Mouse (Mus musculus): Measurements from ENCODE around the gene Fbxo5. TPM values are rescaled to one million over a fixed set of nuclear protein-coding genes. Genes with fewer than 3 reads are reported as not detected.
A peak's percentile ranks its signal among the peaks of the same experiment; 100 is the strongest.

Fbxo5 gene
- polyA plus RNA-seq, 1 experiment from 2014 or later: 95.6 TPM

- H3K9me3 ChIP-seq (replicated peaks): no peaks in the 10 kb centered on the region
- H3K4me3 ChIP-seq: no peak overlapping the region
- no peaks in the 10 kb centered on the region for H3K27me3 ChIP-seq (replicated peaks)
- peak overlapping the region; percentile 91 for H3K4me2 ChIP-seq
- ATAC-seq: no peak
- peaks cover 30% of the 10 kb centered on the region for H3K36me3 ChIP-seq
- H3K9ac ChIP-seq: peak overlapping the region; percentile 95
- peaks cover 39% of the 10 kb centered on the region for H3K4me1 ChIP-seq
- WGBS (ENCODE audit: insufficient replicate concordance): 35% methylated on average over 4 of the region's 4 CpGs
- peak overlapping the region; percentile 94 for H3K27ac ChIP-seq
These were observed 1.6 kb upstream of the Fbxo5 start for GRCm38 (mm10) chr10:5806996-5807395.

GRCm38 (mm10) chr10:5806416-5806815 is 1.0 kb upstream of the Fbxo5 start:
- Histone ChIP-seq H3K27me3 (replicated peaks) (no peaks in the 10 kb centered on the region), H3K27ac (peak overlapping the region; percentile 94), H3K9ac (peak overlapping the region; percentile 95), H3K4me1 (peaks cover 45% of the 10 kb centered on the region), H3K4me3 (peak overlapping the region; percentile 98), H3K36me3 (peaks cover 30% of the 10 kb centered on the region), H3K9me3 (replicated peaks) (no peaks in the 10 kb centered on the region), H3K4me2 (peak overlapping the region; percentile 91)
- 7% methylated on average over 8 of the region's 8 CpGs for WGBS (ENCODE audit: insufficient replicate concordance)
- no peak for ATAC-seq

- Histone ChIP-seq H3K36me3 (peaks cover 32% of the 10 kb centered on the region), H3K9me3 (replicated peaks) (no peaks in the 10 kb centered on the region), H3K4me1 (peaks cover 51% of the 10 kb centered on the region), H3K4me2 (peak overlapping the region; percentile 91), H3K27me3 (replicated peaks) (no peaks in the 10 kb centered on the region), H3K27ac (peak overlapping the region; percentile 94), H3K4me3 (peak overlapping the region; percentile 98), H3K9ac (peak overlapping the region; percentile 95)
- WGBS (ENCODE audit: insufficient replicate concordance): under 1% methylated on average over 43 of the region's 43 CpGs
- peak; percentile 90 for ATAC-seq
These were observed 419 bp upstream of the Fbxo5 start for GRCm38 (mm10) chr10:5805731-5806307.

- peaks cover 55% of the 10 kb centered on the region for H3K4me1 ChIP-seq
- H3K9ac ChIP-seq: peak overlapping the region; percentile 95
- H3K4me2 ChIP-seq: peak overlapping the region; percentile 91
- ATAC-seq: peak; percentile 16
- no peaks in the 10 kb centered on the region for H3K27me3 ChIP-seq (replicated peaks)
- peak overlapping the region; percentile 98 for H3K27ac ChIP-seq
- under 1% methylated on average over 24 of the region's 24 CpGs for WGBS (ENCODE audit: insufficient replicate concordance)
- H3K9me3 ChIP-seq (replicated peaks): no peaks in the 10 kb centered on the region
- H3K4me3 ChIP-seq: peak overlapping the region; percentile 98
- peaks cover 43% of the 10 kb centered on the region for H3K36me3 ChIP-seq
These were observed 676 bp downstream of the Fbxo5 start for GRCm38 (mm10) chr10:5804691-5805156.

GRCm38 (mm10) chr10:5803739-5804138 is 1.7 kb downstream of the Fbxo5 start:
- peaks cover 55% of the 10 kb centered on the region for H3K4me1 ChIP-seq
- peak overlapping the region; percentile 68 for H3K27ac ChIP-seq
- ATAC-seq: no peak
- no peaks in the 10 kb centered on the region for H3K27me3 ChIP-seq (replicated peaks)
- H3K36me3 ChIP-seq: peaks cover 51% of the 10 kb centered on the region
- H3K4me3 ChIP-seq: peak overlapping the region; percentile 98
- H3K4me2 ChIP-seq: peak overlapping the region; percentile 91
- 8% methylated on average over 1 of the region's 1 CpGs for WGBS (ENCODE audit: insufficient replicate concordance)
- H3K9ac ChIP-seq: peak overlapping the region; percentile 95
- no peaks in the 10 kb centered on the region for H3K9me3 ChIP-seq (replicated peaks)

GRCm38 (mm10) chr10:5802866-5803265 is 2.5 kb downstream of the Fbxo5 start:
- Histone ChIP-seq H3K9ac (peak overlapping the region; percentile 95), H3K27ac (peak overlapping the region; percentile 68; the same call in 1 of the 2 replicates), H3K4me3 (peak overlapping the region; percentile 98), H3K4me1 (peaks cover 53% of the 10 kb centered on the region), H3K9me3 (replicated peaks) (no peaks in the 10 kb centered on the region), H3K27me3 (replicated peaks) (no peaks in the 10 kb centered on the region), H3K4me2 (peak overlapping the region; percentile 91), H3K36me3 (peaks cover 60% of the 10 kb centered on the region)
- ATAC-seq: no peak
- 29% methylated on average over 6 of the region's 6 CpGs for WGBS (ENCODE audit: insufficient replicate concordance)

- H3K4me1 ChIP-seq: peaks cover 34% of the 10 kb centered on the region
- H3K4me3 ChIP-seq: 0 out of 2 replicates have a peak overlapping the region, but pooled peaks have one; percentile 98
- no peaks in the 10 kb centered on the region for H3K27me3 ChIP-seq (replicated peaks)
- H3K36me3 ChIP-seq: peaks cover 61% of the 10 kb centered on the region
- 89% methylated on average over 1 of the region's 1 CpGs for WGBS (ENCODE audit: insufficient replicate concordance)
- ATAC-seq: no peak
- no peak overlapping the region for H3K9ac ChIP-seq
- peak overlapping the region; percentile 91 for H3K4me2 ChIP-seq
- no peak overlapping the region for H3K27ac ChIP-seq
- H3K9me3 ChIP-seq (replicated peaks): no peaks in the 10 kb centered on the region
These were observed 4.9 kb downstream of the Fbxo5 start for GRCm38 (mm10) chr10:5800490-5800889.

- Histone ChIP-seq H3K9me3 (replicated peaks) (no peaks in the 10 kb centered on the region), H3K9ac (no peak overlapping the region), H3K4me3 (no peak overlapping the region), H3K27me3 (replicated peaks) (no peaks in the 10 kb centered on the region), H3K4me2 (no peak overlapping the region), H3K36me3 (peaks cover 52% of the 10 kb centered on the region), H3K27ac (no peak overlapping the region), H3K4me1 (peaks cover 27% of the 10 kb centered on the region)
- WGBS (ENCODE audit: insufficient replicate concordance): 84% methylated on average over 4 of the region's 4 CpGs
- ATAC-seq: peak; percentile 40
These were observed 7.3 kb downstream of the Fbxo5 start for GRCm38 (mm10) chr10:5798069-5798468.

- Histone ChIP-seq H3K4me3 (no peak overlapping the region), H3K27ac (no peak overlapping the region), H3K9me3 (replicated peaks) (no peaks in the 10 kb centered on the region), H3K4me1 (no peaks in the 10 kb centered on the region), H3K27me3 (replicated peaks) (no peaks in the 10 kb centered on the region; the same call in 1 of the 2 replicates), H3K36me3 (no peaks in the 10 kb centered on the region), H3K9ac (no peak overlapping the region), H3K4me2 (no peak overlapping the region)
- ATAC-seq: no peak
- 20% methylated on average over 12 of the region's 12 CpGs for WGBS (ENCODE audit: insufficient replicate concordance)
These were observed 14.7 kb downstream of the Fbxo5 start for GRCm38 (mm10) chr10:5790657-5791056.

GRCm38 (mm10) chr10:5786923-5787322 is 18.5 kb downstream of the Fbxo5 start:
- Histone ChIP-seq H3K4me2 (no peak overlapping the region), H3K36me3 (no peaks in the 10 kb centered on the region), H3K27ac (no peak overlapping the region), H3K27me3 (replicated peaks) (no peaks in the 10 kb centered on the region; the same call in 1 of the 2 replicates), H3K4me3 (no peak overlapping the region), H3K9me3 (replicated peaks) (no peaks in the 10 kb centered on the region), H3K4me1 (no peaks in the 10 kb centered on the region), H3K9ac (no peak overlapping the region)
- WGBS (ENCODE audit: insufficient replicate concordance): 19% methylated on average over 4 of the region's 4 CpGs
- no peak for ATAC-seq
